Mouse (Mus musculus) limb, embryonic 14.5 days (tissue): ENCODE data around the gene Vmn1r195. TPM values are rescaled to one million over a fixed set of nuclear protein-coding genes. Genes with fewer than 3 reads are reported as not detected.

Experiments used
- ATAC-seq: fragments of 200-750 bp; cut with Nextera tagmentation; 2 replicates; pipeline ENCODE4 v1.8.0; 2017; ENCODE audit warnings: low read depth, moderate number of reproducible peaks, moderate TSS enrichment; ENCODE audit not compliant: low FRiP score
- DNase-seq: peaks from one replicate; pipeline ENCODE4 v3.0.0-alpha.2; 2015; ENCODE audit warnings: low spot score
- H3K27ac ChIP-seq: fragments of 300-500 bp; sonication (generic); replicated peaks from 2 replicates; pipeline ENCODE4 v1.5.1; 2014; ENCODE audit warnings: low read depth, mild to moderate bottlenecking, low read length, moderate library complexity, mixed read lengths
- H3K27me3 ChIP-seq: fragments of 300-500 bp; sonication (generic); 2 replicates; pipeline ENCODE4 v1.6.1; 2014; ENCODE audit warnings: low read length, mixed read lengths; ENCODE audit not compliant: control insufficient read depth, insufficient read depth
- H3K36me3 ChIP-seq: fragments of 300-500 bp; sonication (generic); 2 replicates; pipeline ENCODE4 v1.6.1; 2014; ENCODE audit warnings: mild to moderate bottlenecking, low read length, moderate library complexity, mixed read lengths; ENCODE audit not compliant: control insufficient read depth, insufficient read depth
- H3K4me1 ChIP-seq: fragments of 300-500 bp; sonication (generic); 2 replicates; pipeline ENCODE4 v1.6.1; 2014; ENCODE audit warnings: antibody characterized with exemption, low read length, mixed read lengths; ENCODE audit not compliant: control insufficient read depth, insufficient read depth
- H3K4me2 ChIP-seq: fragments of 300-500 bp; sonication (generic); replicated peaks from 2 replicates; pipeline ENCODE4 v1.6.1; 2014; ENCODE audit warnings: low read depth, mild to moderate bottlenecking, low read length, moderate library complexity; ENCODE audit not compliant: severe bottlenecking
- H3K4me3 ChIP-seq: fragments of 300-500 bp; sonication (generic); replicated peaks from 2 replicates; pipeline ENCODE4 v1.5.1; 2014; ENCODE audit warnings: low read length
- H3K9ac ChIP-seq: fragments of 300-500 bp; sonication (generic); 2 replicates; pipeline ENCODE4 v1.6.1; 2014; ENCODE audit warnings: mild to moderate bottlenecking, low read depth, low read length, moderate library complexity; ENCODE audit not compliant: severe bottlenecking
- H3K9me3 ChIP-seq: fragments of 300-500 bp; sonication (generic); 2 replicates; pipeline ENCODE4 v1.6.1; 2016; ENCODE audit warnings: low read length; ENCODE audit not compliant: control insufficient read depth
- POLR2A ChIP-seq: fragments of 200-500 bp; IDR thresholded peaks from 2 replicates; pipeline ENCODE4 v1.8.0; 2012; ENCODE audit warnings: inconsistent platforms, mild to moderate bottlenecking, moderate library complexity, borderline replicate concordance; ENCODE audit not compliant: insufficient read depth, insufficient read length; ENCODE audit errors: extremely low read depth
- WGBS: fragments of 180-500 bp; shearing (Covaris S2); extraction: QIAGEN DNeasy Blood & Tissue Kit; methylation state at CpG from one replicate; pipeline ENCODE4 v1.1.7; 2014; 5-methylcytosine and 5-hydroxymethylcytosine counted together
- polyA plus RNA-seq, 2 experiments: library from polyadenylated mRNA; depleted of rRNA in 1 of 2; stranded (reverse) in 1 of 2; unstranded in 1 of 2; fragments of >200 nt; fragmentation: Nextera tagmentation in 1 of 2; extraction: Ambion mirVana in 1 of 2; gene quantifications; 2 replicates each; pipeline versions ENCODE4 v1.2.1 to v1.2.3; 2012 to 2014

The Vmn1r195 gene
- polyA plus RNA-seq, 2 experiments: not detected

DNA sequence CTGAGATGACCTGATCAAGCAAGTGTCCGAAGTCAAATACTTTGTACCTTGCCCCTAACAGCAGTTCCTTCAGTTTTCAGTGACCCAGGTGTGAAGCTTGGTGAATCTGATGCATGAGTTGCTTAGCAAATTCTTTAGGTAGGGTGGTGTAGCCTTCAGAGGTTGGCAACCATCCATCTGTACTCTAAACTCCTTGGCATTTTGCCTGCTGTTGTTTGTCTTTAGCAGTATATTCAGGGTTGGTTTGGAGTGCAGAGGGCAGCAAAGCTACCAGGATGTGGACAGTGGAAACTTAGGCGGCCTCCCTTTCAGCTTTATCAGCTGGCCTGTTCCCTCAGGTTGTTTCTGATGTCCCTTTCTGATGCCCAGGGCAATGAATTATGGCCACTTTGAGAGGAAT, 45.0 kb downstream of the Vmn1r195 start:
- no peak for TF ChIP-seq POLR2A
- Histone ChIP-seq H3K4me2 (no peak overlapping the region), H3K9ac (no peak overlapping the region), H3K27me3 (no peaks in the 10 kb centered on the region), H3K9me3 (no peaks in the 10 kb centered on the region), H3K36me3 (no peaks in the 10 kb centered on the region), H3K27ac (no peak overlapping the region), H3K4me1 (no peaks in the 10 kb centered on the region), H3K4me3 (no peak overlapping the region)
- 85% methylated on average over 2 of the region's 2 CpGs for WGBS
- no peak for ATAC-seq
- DNase-seq: no peak

DNA sequence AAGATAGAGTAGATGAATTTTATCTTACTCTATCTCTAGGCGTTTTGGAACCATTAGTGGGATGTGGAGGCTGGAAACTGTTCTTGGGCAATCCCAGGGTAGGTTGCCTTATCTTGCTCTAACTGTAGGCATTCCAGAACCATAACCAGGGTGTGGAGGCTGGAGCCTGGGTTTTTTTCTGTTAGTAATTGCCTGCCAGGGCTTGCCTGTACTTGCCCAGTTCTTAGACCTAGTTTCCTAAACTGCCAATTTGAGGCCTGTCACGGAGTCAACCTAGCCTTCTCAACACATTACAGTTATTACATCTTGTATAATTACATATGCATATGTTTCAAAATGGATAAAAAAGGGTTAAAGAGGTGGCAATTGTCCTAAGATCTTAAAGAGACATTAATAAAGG, 47.0 kb downstream of the Vmn1r195 start:
- no peaks in the 10 kb centered on the region for H3K9me3 ChIP-seq
- no peaks in the 10 kb centered on the region for H3K36me3 ChIP-seq
- no peak overlapping the region for H3K4me3 ChIP-seq
- H3K9ac ChIP-seq: no peak overlapping the region
- 81% methylated on average over 2 of the region's 2 CpGs for WGBS
- TF ChIP-seq POLR2A: no peak
- no peak for DNase-seq
- no peaks in the 10 kb centered on the region for H3K4me1 ChIP-seq
- H3K27me3 ChIP-seq: no peaks in the 10 kb centered on the region
- ATAC-seq: no peak
- no peak overlapping the region for H3K27ac ChIP-seq
- no peak overlapping the region for H3K4me2 ChIP-seq

DNA sequence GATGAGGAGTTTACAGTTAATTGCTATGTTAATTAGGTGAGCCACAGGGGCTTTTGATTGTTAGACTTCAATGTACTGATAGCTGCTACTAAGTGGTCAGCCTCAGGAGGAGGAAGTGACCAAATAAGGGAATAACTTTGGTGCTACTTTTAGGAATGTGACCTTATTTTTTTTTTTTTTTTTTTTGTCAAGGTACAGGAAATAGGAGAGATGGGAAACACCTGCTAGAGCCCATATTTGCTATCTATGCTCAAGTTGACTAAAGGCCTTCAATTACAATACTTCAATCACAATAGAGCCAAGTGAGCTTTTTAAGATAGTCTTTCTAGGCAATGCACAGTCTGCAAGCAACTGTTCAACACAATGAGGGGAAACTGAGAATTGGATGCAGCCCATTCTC, 49.8 kb downstream of the Vmn1r195 start:
- no peak overlapping the region for H3K9ac ChIP-seq
- no peaks in the 10 kb centered on the region for H3K9me3 ChIP-seq
- H3K4me2 ChIP-seq: no peak overlapping the region
- H3K4me1 ChIP-seq: no peaks in the 10 kb centered on the region
- ATAC-seq (no peak), DNase-seq (no peak)
- no peak overlapping the region for H3K27ac ChIP-seq
- no peaks in the 10 kb centered on the region for H3K36me3 ChIP-seq
- no peak overlapping the region for H3K4me3 ChIP-seq
- no peak for TF ChIP-seq POLR2A
- no peaks in the 10 kb centered on the region for H3K27me3 ChIP-seq

DNA sequence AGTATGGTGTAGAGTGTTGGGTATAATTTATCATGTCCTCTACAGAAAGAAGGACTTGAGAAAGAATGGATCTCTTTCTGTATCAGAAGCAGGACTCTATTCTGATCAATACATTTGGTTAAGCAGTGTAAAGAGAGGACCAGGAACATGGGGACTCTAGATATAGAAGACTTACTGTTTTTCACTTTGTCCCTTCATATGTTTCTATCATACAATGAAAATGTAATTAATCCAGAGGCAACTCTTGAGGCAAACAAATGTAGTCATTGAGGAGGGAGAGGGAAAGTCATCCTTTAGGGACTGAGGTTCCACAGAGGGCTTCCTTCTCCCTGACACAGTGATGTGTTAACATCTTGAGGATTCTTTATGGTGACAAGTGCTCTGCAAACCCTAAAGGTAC, 54.0 kb downstream of the Vmn1r195 start, which contains the start of gene Vmn1r197:
Vmn1r197 (plus strand) TSS at position 301 of the 400 bp plus-strand sequence.
- H3K27ac ChIP-seq: no peak within 1 kb of the TSS
- no peaks in the 10 kb centered on the region for H3K27me3 ChIP-seq
- H3K4me1 ChIP-seq: no peaks in the 10 kb centered on the region
- ATAC-seq (no peak), DNase-seq (no peak)
- TF ChIP-seq POLR2A: no peak
- no peak within 1 kb of the TSS for H3K4me2 ChIP-seq
- H3K36me3 ChIP-seq: no peaks in the 10 kb centered on the region
- H3K9ac ChIP-seq: no peak within 1 kb of the TSS
- no peaks in the 10 kb centered on the region for H3K9me3 ChIP-seq
- H3K4me3 ChIP-seq: no peak within 1 kb of the TSS

Other genes with a start within 250 kb of the Vmn1r195 start
- gene Hist1h2ah, start 235.0 kb upstream of the Vmn1r195 start, polyA plus RNA-seq (2012; rRNA removed): 5.5 and 14.9 TPM in 2 replicates
- 6.5 and 22.1 TPM in 2 replicates for gene Hist1h2ah, start 235.0 kb upstream of the Vmn1r195 start, polyA plus RNA-seq (2014; fragmentation: Nextera tagmentation; extraction: Ambion mirVana)
- gene Hist1h2bk, start 234.7 kb upstream of the Vmn1r195 start, polyA plus RNA-seq (2012; rRNA removed): 24.6 and 30.5 TPM in 2 replicates
- 6.9 and 7.1 TPM in 2 replicates for gene Hist1h2bk, start 234.7 kb upstream of the Vmn1r195 start, polyA plus RNA-seq (2014; fragmentation: Nextera tagmentation; extraction: Ambion mirVana)
- gene Hist1h4i, start 229.2 kb upstream of the Vmn1r195 start, polyA plus RNA-seq (2012; rRNA removed): 31.0 and 39.5 TPM in 2 replicates
- gene Hist1h4i, start 229.2 kb upstream of the Vmn1r195 start, polyA plus RNA-seq (2014; fragmentation: Nextera tagmentation; extraction: Ambion mirVana): 14.0 and 14.7 TPM in 2 replicates
- 54.6 and 89.6 TPM in 2 replicates for gene Hist1h2ag, start 227.6 kb upstream of the Vmn1r195 start, polyA plus RNA-seq (2012; rRNA removed)
- gene Hist1h2ag, start 227.6 kb upstream of the Vmn1r195 start, polyA plus RNA-seq (2014; fragmentation: Nextera tagmentation; extraction: Ambion mirVana): 56.7 and 74.1 TPM in 2 replicates
- gene Hist1h2bj, start 227.3 kb upstream of the Vmn1r195 start, polyA plus RNA-seq (2012; rRNA removed): 20.7 and 26.3 TPM in 2 replicates
- gene Hist1h2bj, start 227.3 kb upstream of the Vmn1r195 start, polyA plus RNA-seq (2014; fragmentation: Nextera tagmentation; extraction: Ambion mirVana): 10.3 and 11.1 TPM in 2 replicates
- gene Vmn1r188, start 186.1 kb upstream of the Vmn1r195 start, polyA plus RNA-seq (2012; rRNA removed): not detected in 2 replicates
- not detected in 2 replicates for gene Vmn1r188, start 186.1 kb upstream of the Vmn1r195 start, polyA plus RNA-seq (2014; fragmentation: Nextera tagmentation; extraction: Ambion mirVana)
- not detected in 2 replicates for gene Vmn1r189, start 164.7 kb upstream of the Vmn1r195 start, polyA plus RNA-seq (2012; rRNA removed)
- gene Vmn1r189, start 164.7 kb upstream of the Vmn1r195 start, polyA plus RNA-seq (2014; fragmentation: Nextera tagmentation; extraction: Ambion mirVana): not detected in 2 replicates
- gene Vmn1r191, start 86.6 kb upstream of the Vmn1r195 start, polyA plus RNA-seq (2012; rRNA removed): not detected in 2 replicates
- not detected in 2 replicates for gene Vmn1r191, start 86.6 kb upstream of the Vmn1r195 start, polyA plus RNA-seq (2014; fragmentation: Nextera tagmentation; extraction: Ambion mirVana)
- gene Vmn1r192, start 79.4 kb upstream of the Vmn1r195 start, polyA plus RNA-seq (2012; rRNA removed): not detected in 2 replicates
- not detected in 2 replicates for gene Vmn1r192, start 79.4 kb upstream of the Vmn1r195 start, polyA plus RNA-seq (2014; fragmentation: Nextera tagmentation; extraction: Ambion mirVana)
- not detected in 2 replicates for gene Vmn1r193, start 47.4 kb upstream of the Vmn1r195 start, polyA plus RNA-seq (2012; rRNA removed)
- not detected in 2 replicates for gene Vmn1r193, start 47.4 kb upstream of the Vmn1r195 start, polyA plus RNA-seq (2014; fragmentation: Nextera tagmentation; extraction: Ambion mirVana)
- not detected in 2 replicates for gene Vmn1r194, start 26.3 kb upstream of the Vmn1r195 start, polyA plus RNA-seq (2012; rRNA removed)
- gene Vmn1r194, start 26.3 kb upstream of the Vmn1r195 start, polyA plus RNA-seq (2014; fragmentation: Nextera tagmentation; extraction: Ambion mirVana): not detected in 2 replicates
- gene Vmn1r196, start 19.4 kb downstream of the Vmn1r195 start, polyA plus RNA-seq (2012; rRNA removed): not detected in 2 replicates
- gene Vmn1r196, start 19.4 kb downstream of the Vmn1r195 start, polyA plus RNA-seq (2014; fragmentation: Nextera tagmentation; extraction: Ambion mirVana): not detected in 2 replicates
- not detected in 2 replicates for gene Vmn1r197, start 54.1 kb downstream of the Vmn1r195 start, polyA plus RNA-seq (2012; rRNA removed)
- gene Vmn1r197, start 54.1 kb downstream of the Vmn1r195 start, polyA plus RNA-seq (2014; fragmentation: Nextera tagmentation; extraction: Ambion mirVana): not detected in 2 replicates
- gene Vmn1r198, start 79.8 kb downstream of the Vmn1r195 start, polyA plus RNA-seq (2012; rRNA removed): not detected in 2 replicates
- gene Vmn1r198, start 79.8 kb downstream of the Vmn1r195 start, polyA plus RNA-seq (2014; fragmentation: Nextera tagmentation; extraction: Ambion mirVana): not detected in 2 replicates
- not detected in 2 replicates for gene Vmn1r199, start 109.3 kb downstream of the Vmn1r195 start, polyA plus RNA-seq (2012; rRNA removed)
- gene Vmn1r199, start 109.3 kb downstream of the Vmn1r195 start, polyA plus RNA-seq (2014; fragmentation: Nextera tagmentation; extraction: Ambion mirVana): not detected in 2 replicates
- not detected in 2 replicates for gene Vmn1r200, start 119.9 kb downstream of the Vmn1r195 start, polyA plus RNA-seq (2012; rRNA removed)
- gene Vmn1r200, start 119.9 kb downstream of the Vmn1r195 start, polyA plus RNA-seq (2014; fragmentation: Nextera tagmentation; extraction: Ambion mirVana): not detected in 2 replicates
- not detected in 2 replicates for gene Vmn1r201, start 201.4 kb downstream of the Vmn1r195 start, polyA plus RNA-seq (2012; rRNA removed)
- not detected in 2 replicates for gene Vmn1r201, start 201.4 kb downstream of the Vmn1r195 start, polyA plus RNA-seq (2014; fragmentation: Nextera tagmentation; extraction: Ambion mirVana)
- gene Vmn1r202, start 234.9 kb downstream of the Vmn1r195 start, polyA plus RNA-seq (2012; rRNA removed): 0.01 TPM in 2 replicates
- not detected in 2 replicates for gene Vmn1r202, start 234.9 kb downstream of the Vmn1r195 start, polyA plus RNA-seq (2014; fragmentation: Nextera tagmentation; extraction: Ambion mirVana)
- not detected in 2 replicates for gene Vmn1r203, start 247.6 kb downstream of the Vmn1r195 start, polyA plus RNA-seq (2012; rRNA removed)
- gene Vmn1r203, start 247.6 kb downstream of the Vmn1r195 start, polyA plus RNA-seq (2014; fragmentation: Nextera tagmentation; extraction: Ambion mirVana): not detected in 2 replicates